Mouse (Mus musculus): ENCODE measurements at regions not wholly inside any gene's neighbourhood (a gene's known extent, or its start where the extent isn't known, plus 50 kb on each side); places are given as distances from the start of the nearest gene placed in this dataset.

DNA sequence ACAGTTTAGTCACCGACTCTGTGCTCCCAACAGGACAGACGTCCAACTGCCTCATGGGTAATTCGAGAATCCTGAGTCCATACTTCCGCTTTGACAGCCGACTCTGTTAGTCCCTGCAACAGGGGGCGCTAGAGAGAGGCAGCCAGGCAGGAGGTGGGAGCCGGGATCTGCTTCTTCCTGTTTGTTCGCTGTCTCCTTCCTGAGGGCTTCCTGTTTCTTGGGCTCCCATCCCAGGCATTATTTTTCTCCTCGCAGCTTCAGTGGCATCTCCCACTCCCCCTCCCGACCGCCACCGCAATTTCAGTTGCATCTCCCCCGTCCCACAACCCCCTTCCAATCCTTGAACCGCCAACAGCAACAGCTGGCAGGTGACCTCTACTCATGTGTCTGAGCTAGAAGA lies 211.1 kb downstream of the Xxylt1 start:
- WGBS, result 67% methylated on average over 14 of the region's 14 CpGs
- Histone ChIP-seq H3K4me3 (ENCODE audit: extremely low read depth, insufficient read depth, insufficient read length) (no peak overlapping the region), H3K27me3 (ENCODE audit: control insufficient read depth, insufficient read depth, low read length) (no peaks in the 10 kb centered on the region), H3K27ac (ENCODE audit: insufficient read depth, low read length) (no peak overlapping the region), H3K36me3 (ENCODE audit: control insufficient read depth, insufficient read depth, low read length) (no peaks in the 10 kb centered on the region), H3K4me1 (ENCODE audit: control insufficient read depth, insufficient read depth, insufficient read length) (no peaks in the 10 kb centered on the region; the same call in 1 of the 2 replicates)
- TF ChIP-seq POLR2A (IDR thresholded peaks at IDR 0.05; ENCODE audit: low read depth, low read length) (no peak), CTCF (IDR thresholded peaks at IDR 0.05; ENCODE audit: extremely low read depth, insufficient read depth, insufficient read length, insufficient replicate concordance) (peak; percentile 24; the same call in 1 of the 2 replicates)
- peak in 1 of 2 experiments; percentile 16 for DNase-seq (ENCODE audit: low read depth in 1 of 2, low spot score in 2 of 2)

DNA sequence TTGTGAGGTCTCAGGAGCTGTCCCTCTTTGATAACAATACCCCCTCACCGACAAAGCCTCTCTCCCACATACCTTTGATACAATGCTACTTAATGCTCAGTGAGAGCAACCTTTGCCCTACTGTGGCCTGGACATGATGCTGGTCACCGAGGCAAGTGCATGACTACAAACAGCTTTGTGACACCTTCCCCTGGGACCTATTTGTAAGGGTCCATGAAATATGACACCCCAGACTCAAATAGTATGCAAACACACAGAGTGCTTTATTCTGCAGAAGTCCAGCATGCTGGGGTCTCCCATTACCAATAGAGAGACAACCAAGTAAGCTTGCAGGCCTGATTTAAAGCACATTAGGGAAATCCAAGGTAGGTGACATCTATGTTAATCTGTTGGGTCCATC lies 210.6 kb downstream of the Xxylt1 start:
- Histone ChIP-seq H3K4me3 (ENCODE audit: extremely low read depth, insufficient read depth, insufficient read length) (no peak overlapping the region), H3K4me1 (ENCODE audit: control insufficient read depth, insufficient read depth, insufficient read length) (no peaks in the 10 kb centered on the region; the same call in 1 of the 2 replicates), H3K36me3 (ENCODE audit: control insufficient read depth, insufficient read depth, low read length) (no peaks in the 10 kb centered on the region), H3K27ac (ENCODE audit: insufficient read depth, low read length) (no peak overlapping the region), H3K27me3 (ENCODE audit: control insufficient read depth, insufficient read depth, low read length) (no peaks in the 10 kb centered on the region)
- no peak for DNase-seq (ENCODE audit: low read depth in 1 of 2, low spot score in 2 of 2)
- WGBS, result 71% methylated on average over 2 of the region's 2 CpGs
- TF ChIP-seq POLR2A (IDR thresholded peaks at IDR 0.05; ENCODE audit: low read depth, low read length) (no peak), CTCF (IDR thresholded peaks at IDR 0.05; ENCODE audit: extremely low read depth, insufficient read depth, insufficient read length, insufficient replicate concordance) (no peak)

DNA sequence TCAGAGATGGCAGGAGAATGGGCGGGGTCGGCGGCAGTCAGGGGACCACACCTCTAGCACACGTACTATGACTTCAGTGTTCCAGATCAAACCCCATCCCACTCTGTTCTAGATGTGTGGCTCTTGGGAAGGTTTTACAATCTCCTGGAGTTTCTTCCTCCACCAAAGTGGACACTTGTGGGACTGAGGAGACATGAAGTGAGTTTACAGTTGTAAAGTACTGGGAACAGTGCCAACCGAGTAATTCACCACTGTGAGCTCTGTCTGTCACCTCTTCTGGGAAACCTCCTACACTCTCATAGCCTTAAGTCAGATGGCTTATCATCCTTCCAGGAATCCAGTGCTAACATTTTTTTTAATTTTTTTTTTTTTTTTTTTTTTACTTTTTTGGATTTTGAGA lies 209.1 kb downstream of the Xxylt1 start:
- H3K27ac ChIP-seq (ENCODE audit: insufficient read depth, low read length), result no peak overlapping the region
- TF ChIP-seq CTCF (IDR thresholded peaks at IDR 0.05; ENCODE audit: extremely low read depth, insufficient read depth, insufficient read length, insufficient replicate concordance), result no peak
- TF ChIP-seq POLR2A (IDR thresholded peaks at IDR 0.05; ENCODE audit: low read depth, low read length), result no peak
- no peaks in the 10 kb centered on the region; the same call in 1 of the 2 replicates for H3K4me1 ChIP-seq (ENCODE audit: control insufficient read depth, insufficient read depth, insufficient read length)
- no peaks in the 10 kb centered on the region for H3K27me3 ChIP-seq (ENCODE audit: control insufficient read depth, insufficient read depth, low read length)
- no peaks in the 10 kb centered on the region for H3K36me3 ChIP-seq (ENCODE audit: control insufficient read depth, insufficient read depth, low read length)
- no peak overlapping the region for H3K4me3 ChIP-seq (ENCODE audit: extremely low read depth, insufficient read depth, insufficient read length)
- no peak for DNase-seq (ENCODE audit: low read depth in 1 of 2, low spot score in 2 of 2)
- WGBS, result 89% methylated on average over 5 of the region's 5 CpGs

DNA sequence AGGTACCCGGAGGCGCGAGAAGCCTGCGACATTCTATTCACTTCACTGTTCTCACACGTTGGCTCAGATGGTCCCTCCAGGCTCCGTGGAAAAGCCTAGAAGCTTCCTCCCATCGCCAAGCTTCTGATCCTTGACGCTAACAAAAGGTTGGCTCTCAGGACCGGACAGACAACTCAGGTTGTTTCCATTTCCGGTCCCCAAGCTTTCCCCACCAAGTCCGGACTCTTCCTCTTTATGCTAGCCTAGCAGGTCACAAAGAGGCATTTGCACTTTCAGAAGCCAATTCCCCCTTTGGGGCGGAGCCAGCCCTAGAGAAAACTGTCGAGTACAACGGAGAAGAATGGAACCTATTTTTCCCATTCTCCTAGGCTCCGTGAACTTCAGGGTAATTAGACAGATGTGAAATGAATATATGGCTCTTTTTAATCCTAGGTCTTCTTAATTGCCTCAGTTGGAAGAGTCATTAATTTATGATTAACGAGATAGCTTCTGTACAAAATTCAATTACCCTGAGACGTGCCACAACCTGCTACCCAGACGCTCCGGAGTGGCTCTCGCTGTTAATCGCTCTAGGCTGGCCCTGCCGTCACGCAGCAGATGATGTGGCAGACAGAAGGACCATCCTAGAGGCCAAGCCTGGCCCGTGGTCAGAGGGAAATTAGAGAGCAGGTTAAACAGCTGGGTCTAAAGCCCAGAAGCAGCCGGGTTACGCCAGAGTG lies 207.6 kb downstream of the Xxylt1 start:
- no peak for TF ChIP-seq CTCF (IDR thresholded peaks at IDR 0.05; ENCODE audit: extremely low read depth, insufficient read depth, insufficient read length, insufficient replicate concordance)
- no peak for TF ChIP-seq POLR2A (IDR thresholded peaks at IDR 0.05; ENCODE audit: low read depth, low read length)
- H3K4me1 ChIP-seq (ENCODE audit: control insufficient read depth, insufficient read depth, insufficient read length), result no peaks in the 10 kb centered on the region; the same call in 1 of the 2 replicates
- DNase-seq (ENCODE audit: low read depth in 1 of 2, low spot score in 2 of 2), result peak in 1 of 2 experiments; percentile 8
- H3K4me3 ChIP-seq (ENCODE audit: extremely low read depth, insufficient read depth, insufficient read length), result no peak overlapping the region
- no peaks in the 10 kb centered on the region for H3K36me3 ChIP-seq (ENCODE audit: control insufficient read depth, insufficient read depth, low read length)
- H3K27ac ChIP-seq (ENCODE audit: insufficient read depth, low read length), result no peak overlapping the region
- no peaks in the 10 kb centered on the region for H3K27me3 ChIP-seq (ENCODE audit: control insufficient read depth, insufficient read depth, low read length)
- WGBS, result 54% methylated on average over 26 of the region's 26 CpGs

DNA sequence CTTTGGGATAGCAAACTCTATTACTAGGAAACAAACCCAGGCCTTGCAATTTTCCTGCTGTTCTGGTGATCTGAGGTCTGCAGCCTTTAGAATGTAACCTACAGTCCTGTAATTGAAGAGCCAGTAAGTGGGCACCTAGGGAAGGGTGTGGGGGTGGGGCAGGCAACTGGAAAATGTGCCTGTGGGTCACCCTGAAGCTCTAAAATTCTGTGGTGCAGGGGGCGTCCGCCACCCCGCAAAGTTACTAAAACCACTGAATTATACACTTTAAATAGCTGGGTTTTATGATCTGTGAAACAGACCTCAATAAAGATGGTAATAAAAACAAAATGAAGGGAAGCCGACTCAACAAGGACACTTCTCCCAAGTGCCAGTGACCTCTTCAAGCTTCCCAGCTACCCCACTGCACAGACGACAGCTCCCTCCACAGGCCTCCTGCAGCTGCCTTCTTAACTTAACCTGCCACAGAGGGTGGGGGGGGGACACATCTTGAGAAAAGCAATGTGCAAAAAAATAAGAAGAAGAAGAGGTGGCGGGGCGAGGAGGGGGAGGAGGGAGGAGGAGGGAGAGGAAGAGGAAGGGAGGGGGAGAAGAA lies 205.9 kb downstream of the Xxylt1 start:
- H3K4me3 ChIP-seq (ENCODE audit: extremely low read depth, insufficient read depth, insufficient read length), result no peak overlapping the region
- WGBS, result 80% methylated on average over 7 of the region's 7 CpGs
- no peaks in the 10 kb centered on the region for H3K27me3 ChIP-seq (ENCODE audit: control insufficient read depth, insufficient read depth, low read length)
- H3K4me1 ChIP-seq (ENCODE audit: control insufficient read depth, insufficient read depth, insufficient read length), result no peaks in the 10 kb centered on the region; the same call in 1 of the 2 replicates
- DNase-seq (ENCODE audit: low read depth in 1 of 2, low spot score in 2 of 2), result no peak
- TF ChIP-seq CTCF (IDR thresholded peaks at IDR 0.05; ENCODE audit: extremely low read depth, insufficient read depth, insufficient read length, insufficient replicate concordance), result no peak
- TF ChIP-seq POLR2A (IDR thresholded peaks at IDR 0.05; ENCODE audit: low read depth, low read length), result no peak
- H3K27ac ChIP-seq (ENCODE audit: insufficient read depth, low read length), result no peak overlapping the region
- H3K36me3 ChIP-seq (ENCODE audit: control insufficient read depth, insufficient read depth, low read length), result no peaks in the 10 kb centered on the region

DNA sequence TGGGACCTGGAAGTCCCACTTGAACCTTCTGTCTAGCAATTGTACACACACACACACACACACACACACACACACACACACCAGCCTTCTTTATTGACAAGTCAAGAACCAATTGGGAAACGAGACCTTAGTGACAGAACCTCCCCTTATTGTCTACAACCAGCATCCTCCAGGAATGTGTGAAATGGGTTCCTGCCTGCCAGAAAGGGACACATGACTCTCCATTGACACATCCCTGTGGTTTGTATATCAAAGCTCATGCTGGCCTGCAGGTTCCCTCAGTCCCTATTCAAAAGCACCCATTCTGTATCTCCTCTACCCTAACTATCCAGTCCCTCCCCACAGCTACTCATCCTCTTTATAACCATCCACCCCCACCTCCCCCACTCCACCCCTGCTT lies 202.4 kb downstream of the Xxylt1 start:
- no peak overlapping the region for H3K4me3 ChIP-seq (ENCODE audit: extremely low read depth, insufficient read depth, insufficient read length)
- H3K27ac ChIP-seq (ENCODE audit: insufficient read depth, low read length), result no peak overlapping the region
- DNase-seq (ENCODE audit: low read depth in 1 of 2, low spot score in 2 of 2), result no peak
- no peaks in the 10 kb centered on the region for H3K36me3 ChIP-seq (ENCODE audit: control insufficient read depth, insufficient read depth, low read length)
- H3K4me1 ChIP-seq (ENCODE audit: control insufficient read depth, insufficient read depth, insufficient read length), result no peaks in the 10 kb centered on the region; the same call in 1 of the 2 replicates
- H3K27me3 ChIP-seq (ENCODE audit: control insufficient read depth, insufficient read depth, low read length), result no peaks in the 10 kb centered on the region
- TF ChIP-seq POLR2A (IDR thresholded peaks at IDR 0.05; ENCODE audit: low read depth, low read length) (no peak), CTCF (IDR thresholded peaks at IDR 0.05; ENCODE audit: extremely low read depth, insufficient read depth, insufficient read length, insufficient replicate concordance) (no peak)
- 89% methylated on average over 1 of the region's 1 CpGs for WGBS

DNA sequence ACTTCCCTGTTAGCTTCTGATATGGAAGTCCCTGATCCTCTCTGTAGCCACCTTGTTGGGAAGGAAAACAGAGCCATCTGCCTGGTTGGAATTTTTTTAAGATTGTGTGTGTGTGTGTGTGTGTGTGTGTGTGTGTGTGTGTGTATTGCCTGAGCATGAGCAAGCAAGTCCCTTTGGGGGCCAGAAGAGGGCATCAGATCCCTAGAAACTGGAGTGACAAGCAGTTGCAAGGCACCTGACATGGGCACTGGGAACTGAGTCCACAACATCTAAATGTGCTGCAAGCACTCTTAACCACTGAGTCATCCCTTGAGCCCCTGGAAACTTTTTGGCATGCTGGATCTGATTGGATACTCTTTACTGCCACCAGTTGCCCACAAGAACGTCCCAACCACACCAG lies 201.4 kb downstream of the Xxylt1 start:
- Histone ChIP-seq H3K36me3 (ENCODE audit: control insufficient read depth, insufficient read depth, low read length) (no peaks in the 10 kb centered on the region), H3K4me1 (ENCODE audit: control insufficient read depth, insufficient read depth, insufficient read length) (no peaks in the 10 kb centered on the region), H3K4me3 (ENCODE audit: extremely low read depth, insufficient read depth, insufficient read length) (no peak overlapping the region), H3K27ac (ENCODE audit: insufficient read depth, low read length) (no peak overlapping the region), H3K27me3 (ENCODE audit: control insufficient read depth, insufficient read depth, low read length) (no peaks in the 10 kb centered on the region)
- TF ChIP-seq POLR2A (IDR thresholded peaks at IDR 0.05; ENCODE audit: low read depth, low read length), result no peak
- TF ChIP-seq CTCF (IDR thresholded peaks at IDR 0.05; ENCODE audit: extremely low read depth, insufficient read depth, insufficient read length, insufficient replicate concordance), result no peak
- WGBS, result 86% methylated on average over 1 of the region's 1 CpGs
- no peak for DNase-seq (ENCODE audit: low read depth in 1 of 2, low spot score in 2 of 2)

Data from spleen, adult 2 months (tissue).